Mouse (Mus musculus) activated CD4-positive, CD25-positive, alpha-beta regulatory T cell (primary cell): ENCODE data around the gene Cideb. TPM values are rescaled to one million over a fixed set of nuclear protein-coding genes. Genes with fewer than 3 reads are reported as not detected.

Experiments used
- polyA plus RNA-seq, 2 experiments: library from polyadenylated mRNA; unstranded; fragments of 100-300 nt; shearing (Covaris generic); gene quantifications; one replicate each; pipeline ENCODE4 v1.2.1; 2017

The Cideb gene
- not detected for polyA plus RNA-seq

GRCm38 (mm10) chr14:55758363-55758784 lies at the start of gene Cideb:
Cideb (minus strand) TSS chr14:55758458.

DNA sequence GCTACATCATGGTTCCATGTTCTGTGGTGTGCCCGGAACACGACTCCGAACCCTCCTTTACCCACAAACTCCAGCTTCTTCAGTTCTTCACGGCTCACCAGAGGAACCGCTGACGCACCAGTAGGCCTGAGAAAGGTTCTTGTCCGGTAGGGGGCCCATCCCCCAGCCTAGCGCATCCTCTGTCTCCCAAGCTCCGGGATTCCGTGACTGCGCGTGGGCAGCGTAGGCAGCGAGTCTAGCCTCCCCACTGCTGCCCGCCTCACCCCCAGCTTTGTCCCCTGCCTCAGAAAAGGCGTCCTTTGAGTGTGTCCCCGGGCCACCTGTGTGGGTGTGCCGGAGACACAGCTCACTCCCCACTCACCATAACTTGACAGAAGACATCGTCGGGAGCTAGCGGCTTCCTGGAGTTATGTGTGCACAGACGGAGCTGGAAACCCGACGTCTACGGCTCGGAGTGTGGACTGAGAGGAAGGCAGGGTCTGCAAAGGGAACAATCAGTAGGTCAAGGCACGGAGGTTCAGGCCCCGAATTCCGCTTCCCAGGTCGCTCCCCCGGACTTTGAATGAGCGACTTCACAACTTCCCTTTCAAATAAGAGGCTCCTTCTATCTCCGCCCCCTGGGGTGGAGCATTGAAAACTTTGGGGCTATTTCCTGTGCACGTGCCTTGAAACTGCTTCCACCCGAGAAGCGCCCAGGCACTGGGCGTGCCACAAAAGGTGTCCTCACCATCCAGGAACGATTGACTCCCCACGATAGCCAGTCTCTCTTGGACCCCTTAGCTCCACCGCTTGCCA lies 30.2 kb upstream of the Cideb start, which contains the start of gene Ripk3:
Ripk3 (minus strand) TSS at position 610 of the 795 bp plus-strand sequence.

GRCm38 (mm10) chr14:55783958-55784235 lies 25.6 kb upstream of the Cideb start, which contains the start of gene Adcy4:
Adcy4 (minus strand) TSS chr14:55784095.

GRCm38 (mm10) chr14:55765696-55766095 lies 7.4 kb upstream of the Cideb start, which contains the start of gene Ltb4r1:
Ltb4r1 (plus strand) TSS chr14:55765962.

GRCm38 (mm10) chr14:55761163-55761562 lies 2.9 kb upstream of the Cideb start, which contains the start of gene Ltb4r2:
Ltb4r2 (plus strand) TSS chr14:55761428.

GRCm38 (mm10) chr14:55745180-55745860 lies 12.9 kb downstream of the Cideb start, which contains the start of the genes Dhrs1 and Nop9:
Dhrs1 (minus strand) TSS chr14:55745690.
Nop9 (plus strand) TSS chr14:55745693.

GRCm38 (mm10) chr14:55721700-55722437 lies 36.4 kb downstream of the Cideb start, which contains the start of gene Rabggta:
Rabggta (minus strand) TSS chr14:55722263.

DNA sequence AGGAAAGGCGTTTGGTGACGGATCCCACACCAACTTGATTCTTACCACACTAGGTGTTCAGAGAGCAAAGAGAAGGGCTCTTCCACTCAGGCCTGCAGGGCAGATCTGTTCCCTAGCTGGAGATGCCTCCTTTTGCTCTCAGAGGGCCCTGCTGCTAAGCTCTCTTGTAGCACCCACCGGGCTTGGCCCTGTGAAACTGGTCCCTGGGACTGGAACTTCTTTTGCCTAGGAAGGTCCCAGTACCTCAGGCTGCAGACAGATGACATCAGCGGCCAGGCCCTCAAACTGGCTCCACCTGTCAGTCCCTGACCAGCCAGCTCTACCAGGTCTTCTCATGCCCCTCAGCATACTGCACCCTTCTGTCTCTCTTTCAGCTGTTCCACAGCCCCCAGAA lies 44.5 kb downstream of the Cideb start, which contains the start of gene Tgm1:
Tgm1 (minus strand) TSS at position 198 of the 394 bp plus-strand sequence.

Other genes with a start within 250 kb of the Cideb start
- under 1 TPM in 1 of 2 experiments, not detected in 1; 0.75 TPM for gene Cpne6, start 248.0 kb downstream of the Cideb start, polyA plus RNA-seq
- under 1 TPM; 0.11 to 0.16 TPM for gene Nrl, start 233.5 kb downstream of the Cideb start, polyA plus RNA-seq
- 10 to 100 TPM in 1 of 2 experiments, 1 to 10 TPM in 1; 9.6 to 27.7 TPM for gene Pck2, start 218.2 kb downstream of the Cideb start, polyA plus RNA-seq
- gene Dcaf11, start 198.5 kb downstream of the Cideb start, polyA plus RNA-seq, result 100 to 1,000 TPM; 127 to 137 TPM
- 1 to 10 TPM; 2.3 to 5.0 TPM for gene A730061H03Rik, start 198.1 kb downstream of the Cideb start, polyA plus RNA-seq
- not detected for gene Fitm1, start 182.8 kb downstream of the Cideb start, polyA plus RNA-seq
- gene Psme1, start 180.3 kb downstream of the Cideb start, polyA plus RNA-seq, result 1,000 to 10,000 TPM; 1,262 to 1,326 TPM
- gene Emc9, start 173.2 kb downstream of the Cideb start, polyA plus RNA-seq, result 10 to 100 TPM; 29.1 to 38.6 TPM
- 1,000 to 10,000 TPM; 1,039 to 1,128 TPM for gene Psme2, start 167.3 kb downstream of the Cideb start, polyA plus RNA-seq
- gene Rnf31, start 166.8 kb downstream of the Cideb start, polyA plus RNA-seq, result 10 to 100 TPM; 30.5 to 62.2 TPM
- 100 to 1,000 TPM; 169 to 197 TPM for gene Irf9, start 154.9 kb downstream of the Cideb start, polyA plus RNA-seq
- 1 to 10 TPM; 2.8 to 5.6 TPM for gene Rec8, start 140.4 kb downstream of the Cideb start, polyA plus RNA-seq
- gene Ipo4, start 122.5 kb downstream of the Cideb start, polyA plus RNA-seq, result 10 to 100 TPM; 31.1 to 45.2 TPM
- gene Gm49378, start 120.6 kb downstream of the Cideb start, polyA plus RNA-seq, result 1 to 10 TPM; 1.6 to 2.2 TPM
- 10 to 100 TPM; 64.4 to 75.6 TPM for gene Tm9sf1, start 114.7 kb downstream of the Cideb start, polyA plus RNA-seq
- 1 to 10 TPM; 1.3 to 1.6 TPM for gene Tssk4, start 108.3 kb downstream of the Cideb start, polyA plus RNA-seq
- 100 to 1,000 TPM; 101 to 105 TPM for gene Mdp1, start 98.0 kb downstream of the Cideb start, polyA plus RNA-seq
- 10 to 100 TPM; 34.4 to 55.8 TPM for gene Gmpr2, start 86.5 kb downstream of the Cideb start, polyA plus RNA-seq
- gene Nedd8, start 86.3 kb downstream of the Cideb start, polyA plus RNA-seq, result 100 to 1,000 TPM; 479 to 482 TPM
- 10 to 100 TPM; 50.8 to 60.2 TPM for gene Tinf2, start 76.6 kb downstream of the Cideb start, polyA plus RNA-seq
- gene Tgm1, start 44.5 kb downstream of the Cideb start, polyA plus RNA-seq, result under 1 TPM; 0.32 to 0.81 TPM
- 10 to 100 TPM; 57.8 to 79.6 TPM for gene Rabggta, start 36.2 kb downstream of the Cideb start, polyA plus RNA-seq
- gene Dhrs1, start 12.8 kb downstream of the Cideb start, polyA plus RNA-seq, result 10 to 100 TPM; 39.5 to 63.1 TPM
- gene Nop9, start 12.8 kb downstream of the Cideb start, polyA plus RNA-seq, result 10 to 100 TPM; 38.9 to 45.7 TPM
- under 1 TPM; 0.17 to 0.21 TPM for gene Ltb4r2, start 3.0 kb upstream of the Cideb start, polyA plus RNA-seq
- gene Ltb4r1, start 7.5 kb upstream of the Cideb start, polyA plus RNA-seq, result 10 to 100 TPM; 13.2 to 19.4 TPM
- gene Adcy4, start 25.6 kb upstream of the Cideb start, polyA plus RNA-seq, result under 1 TPM; 0.16 to 0.32 TPM
- 100 to 1,000 TPM in 1 of 2 experiments, 10 to 100 TPM in 1; 72.7 to 103 TPM for gene Ripk3, start 30.4 kb upstream of the Cideb start, polyA plus RNA-seq
- gene Nfatc4, start 64.7 kb upstream of the Cideb start, polyA plus RNA-seq, result not detected
- gene Nynrin, start 95.6 kb upstream of the Cideb start, polyA plus RNA-seq, result under 1 TPM; 0.15 to 0.99 TPM
- under 1 TPM; 0.22 to 0.31 TPM for gene Cbln3, start 125.9 kb upstream of the Cideb start, polyA plus RNA-seq
- 10 to 100 TPM; 26.8 to 67.7 TPM for gene Khnyn, start 126.5 kb upstream of the Cideb start, polyA plus RNA-seq
- 10 to 100 TPM; 53.9 to 72.7 TPM for gene Sdr39u1, start 141.8 kb upstream of the Cideb start, polyA plus RNA-seq
- gene Cma1, start 186.2 kb upstream of the Cideb start, polyA plus RNA-seq, result not detected
- gene Cma2, start 192.5 kb upstream of the Cideb start, polyA plus RNA-seq, result not detected